ENCODE assay signal across 13 mouse cellular contexts in the genomic region with DNA sequence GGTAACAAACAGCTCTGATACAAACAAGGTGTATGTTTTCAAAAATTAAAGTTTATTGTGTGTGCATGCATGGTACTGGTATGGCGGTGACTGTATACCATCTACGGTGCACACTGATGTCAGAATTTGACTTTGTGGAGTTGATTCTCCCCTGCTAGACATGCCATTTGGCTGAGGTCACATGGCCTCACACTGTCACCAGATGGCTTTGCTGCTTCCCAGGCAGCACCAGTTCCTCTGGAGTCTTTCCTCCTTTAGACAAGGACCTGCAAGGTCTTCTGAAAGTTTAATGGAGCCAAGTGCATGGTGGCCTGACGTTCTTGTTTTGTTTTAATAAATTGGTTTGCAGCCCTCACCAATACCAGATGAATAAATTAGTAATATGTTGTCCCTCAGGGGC.
"Had no signal": no experiment of that assay in that cellular context is flagged by ENCODE, and none has a peak within 500 bp of the region (broad histone marks: within the 10 kb centered on the region; RNA-seq: fewer than 3 reads in every experiment).

No protein-coding gene starts in this region.

- H3K9ac ChIP-seq: limb, embryonic 12.5 days; liver, embryonic 14.5 days; neural tube, embryonic 15.5 days; stomach, embryonic 15.5 days had no signal

- H3K4me1 ChIP-seq: stomach, embryonic 15.5 days had no signal

- H3K27me3 ChIP-seq: limb, embryonic 12.5 days; neural tube, embryonic 15.5 days; stomach, embryonic 15.5 days had no signal

- H3K9me3 ChIP-seq: limb, embryonic 12.5 days; neural tube, embryonic 15.5 days; stomach, embryonic 15.5 days had no signal

- H3K4me2 ChIP-seq: limb, embryonic 12.5 days; neural tube, embryonic 15.5 days; stomach, embryonic 15.5 days had no signal

- H3K27ac ChIP-seq: limb, embryonic 12.5 days; liver, embryonic 14.5 days; neural tube, embryonic 15.5 days; stomach, embryonic 15.5 days had no signal

- H3K4me3 ChIP-seq: limb, embryonic 12.5 days; myocyte; neural tube, embryonic 15.5 days; stomach, embryonic 15.5 days had no signal

- H3K36me3 ChIP-seq: limb, embryonic 12.5 days; neural tube, embryonic 15.5 days; stomach, embryonic 15.5 days had no signal

- DNase-seq: kidney, postnatal 10 days; kidney, postnatal 4 days; lung, adult 18-20 months; lung, postnatal 36 days; midbrain, embryonic 14.5 days; spleen, adult 18-20 months; thymus, adult 2 months; thymus, postnatal 25 days had no signal
